Mouse (Mus musculus): ENCODE data around the gene Taok1.

The Taok1 gene

GRCm38 (mm10) chr11:77585201-77585600 is 22.4 kb downstream of the Taok1 start:
- DNase-seq (ENCODE audit: low read depth, low spot score): no peak

DNA sequence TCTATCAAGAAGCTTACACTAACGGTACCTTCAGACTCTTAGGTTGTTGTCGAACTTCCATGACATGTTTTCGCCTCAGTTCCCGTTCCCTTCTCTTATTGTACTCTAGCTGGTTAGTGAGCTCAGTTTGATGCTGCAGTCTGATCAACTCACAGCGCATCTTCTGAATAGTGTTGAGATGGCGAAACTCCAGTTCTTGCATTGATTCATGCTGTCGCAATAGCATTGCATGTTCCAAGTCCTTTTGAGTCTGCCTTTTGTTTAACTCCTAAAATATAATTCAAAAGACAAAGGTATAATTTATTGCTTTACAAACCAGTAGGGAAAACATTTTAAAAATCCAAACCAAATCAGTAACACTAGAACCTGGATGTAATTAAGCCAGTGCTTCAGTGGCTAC is 62.4 kb downstream of the Taok1 start:
- DNase-seq (ENCODE audit: low read depth, low spot score): no peak

DNA sequence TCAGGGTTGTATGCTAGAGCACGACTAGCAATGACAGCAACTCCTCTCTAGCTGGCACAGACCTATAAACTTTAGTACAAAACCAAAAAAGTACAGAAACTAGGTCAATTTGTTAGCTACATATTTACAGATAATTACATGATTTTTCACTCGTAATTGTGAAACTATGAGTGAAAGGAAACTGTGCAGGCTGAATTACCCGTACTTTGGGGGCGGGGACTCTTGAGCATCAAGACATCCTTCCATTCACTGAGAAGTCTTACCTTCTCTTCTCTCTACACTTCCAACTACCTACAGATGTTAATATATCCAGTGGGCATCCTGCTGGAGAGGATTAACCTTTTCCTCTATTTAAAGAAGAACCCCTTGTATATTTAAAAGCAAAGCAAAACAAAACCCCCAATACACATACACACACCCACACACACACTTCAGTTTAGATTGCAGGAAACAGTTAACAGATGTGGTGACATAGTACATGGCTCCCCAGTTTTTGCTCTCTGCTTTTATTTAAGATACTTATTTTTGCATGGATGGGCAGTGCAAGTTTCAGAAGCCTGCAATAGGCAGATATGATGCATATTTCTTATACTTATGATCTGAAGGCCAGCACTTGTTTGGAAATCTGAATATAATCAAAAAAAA is 75.3 kb downstream of the Taok1 start:
- no peak for DNase-seq (ENCODE audit: low read depth, low spot score)

GRCm38 (mm10) chr11:77530862-77531261 is 76.8 kb downstream of the Taok1 start:
- DNase-seq (ENCODE audit: low read depth, low spot score): no peak

- no peak for DNase-seq (ENCODE audit: low read depth, low spot score)
Measured at GRCm38 (mm10) chr11:77529644-77530043, 78.0 kb downstream of the Taok1 start.

DNA sequence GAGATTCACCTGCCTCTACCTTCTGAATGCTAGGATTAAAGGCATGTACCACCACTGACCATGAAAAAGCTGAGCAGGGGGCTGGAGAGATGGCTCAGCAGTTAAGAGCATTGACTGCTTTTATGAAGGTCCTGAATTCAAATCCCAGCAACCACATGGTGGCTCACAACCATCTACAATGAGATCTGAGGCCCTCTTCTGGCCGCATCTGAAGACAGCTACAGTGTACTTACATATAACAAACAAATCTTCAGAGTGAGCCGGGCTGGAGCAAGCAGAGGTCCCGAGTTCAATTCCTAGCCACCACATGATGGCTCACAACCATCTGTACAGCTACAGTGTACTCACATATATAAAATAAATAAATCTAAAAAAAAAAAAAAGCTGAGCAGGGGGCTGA is 79.2 kb downstream of the Taok1 start:
- DNase-seq (ENCODE audit: low read depth, low spot score): peak; percentile 36

DNA sequence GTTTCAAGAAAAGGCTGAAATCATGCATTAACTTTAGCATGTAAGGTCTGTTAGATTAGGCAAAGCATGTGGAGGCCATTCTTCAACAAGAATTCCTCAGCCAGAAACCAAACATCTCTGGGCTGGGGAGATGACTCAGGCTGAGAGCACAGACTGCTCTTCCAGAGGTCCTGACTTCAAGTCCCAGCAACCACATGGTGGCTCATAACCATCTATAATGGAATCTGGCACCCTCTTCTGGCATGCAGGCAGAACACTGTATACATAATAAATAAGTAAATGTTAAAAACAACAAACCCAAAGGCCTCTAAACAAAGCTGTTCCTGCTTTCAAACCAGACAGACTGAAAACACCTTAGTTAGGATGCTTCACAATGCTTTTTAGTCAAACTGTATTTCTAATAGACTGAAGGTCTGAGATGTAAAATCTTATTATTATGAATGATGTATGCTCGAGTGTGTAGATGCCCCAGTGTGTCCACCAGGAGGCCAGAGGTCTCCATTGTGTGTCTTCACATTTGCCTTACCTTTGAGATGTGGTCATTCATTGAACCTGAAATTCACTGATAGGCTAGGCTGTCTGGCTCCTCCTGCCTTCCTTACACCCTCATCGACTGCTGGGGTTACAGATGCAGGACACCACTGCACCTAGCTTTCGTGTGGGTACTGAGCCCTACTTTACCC is 81.7 kb downstream of the Taok1 start:
- no peak for DNase-seq (ENCODE audit: low read depth, low spot score)

GRCm38 (mm10) chr11:77520601-77521529 is 86.8 kb downstream of the Taok1 start:
- DNase-seq (ENCODE audit: low read depth, low spot score): no peak

DNA sequence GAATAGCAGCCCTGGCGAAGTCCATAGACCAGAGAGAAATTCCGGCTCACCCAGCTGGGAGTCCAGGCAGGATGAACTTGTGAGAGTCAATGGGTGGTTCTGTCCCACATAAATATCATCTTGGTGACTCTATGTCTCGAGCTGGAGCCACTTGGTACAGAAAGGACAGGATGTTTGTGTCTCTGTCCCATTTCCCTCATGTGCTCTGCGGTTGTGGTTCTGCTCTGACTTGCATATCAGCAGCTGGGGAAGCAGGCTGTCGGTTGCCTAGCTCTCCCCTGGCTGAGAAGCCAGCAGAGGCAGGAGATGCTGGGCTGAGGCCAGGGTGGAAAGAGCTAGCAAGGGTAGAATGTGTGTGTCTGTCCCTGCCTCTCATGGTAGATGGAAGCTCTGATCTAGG is 88.6 kb downstream of the Taok1 start, which contains the start of gene Gm10392:
Gene Gm10392, minus strand, starts transcription at position 156 of the 400 bp plus-strand sequence.
- DNase-seq (ENCODE audit: low read depth, low spot score): no peak

DNA sequence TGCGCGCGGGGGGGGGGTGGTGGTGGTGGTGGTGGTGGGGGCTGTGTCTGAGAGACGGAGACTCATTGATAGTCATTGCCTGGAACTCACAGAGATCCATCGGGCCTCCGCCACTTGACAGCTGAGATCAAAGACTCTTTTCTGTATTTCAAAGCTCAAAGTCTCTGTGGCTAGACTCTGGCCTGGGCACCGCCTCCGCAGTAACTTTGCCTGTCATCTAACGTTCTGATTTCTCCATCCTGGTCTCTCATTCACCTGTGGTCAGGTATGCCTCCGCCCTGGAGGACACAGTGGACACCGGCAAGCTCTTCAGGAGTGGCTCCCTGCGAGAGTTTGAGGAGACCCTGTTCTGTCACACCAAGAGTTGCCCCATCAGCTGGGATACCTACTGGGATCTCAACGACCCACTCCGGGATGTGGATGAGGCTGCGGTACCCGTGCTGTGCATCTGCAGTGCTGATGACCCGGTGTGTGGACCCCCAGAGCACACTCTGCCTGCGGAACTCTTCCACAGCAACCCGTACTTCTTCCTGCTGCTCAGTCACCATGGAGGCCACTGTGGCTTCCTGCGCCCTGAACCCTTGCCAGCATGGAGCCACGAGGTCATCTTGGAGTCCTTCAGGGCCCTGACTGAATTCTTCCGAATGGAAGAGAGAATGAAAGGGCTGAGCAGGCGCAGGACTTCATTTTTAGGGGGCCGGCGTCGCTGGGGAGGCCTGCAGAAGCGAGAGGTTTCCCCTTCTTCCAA is 89.4 kb downstream of the Taok1 start:
- no peak for DNase-seq (ENCODE audit: low read depth, low spot score)

- DNase-seq (ENCODE audit: low read depth, low spot score): no peak
Measured at GRCm38 (mm10) chr11:77516553-77517425, 90.8 kb downstream of the Taok1 start.

DNA sequence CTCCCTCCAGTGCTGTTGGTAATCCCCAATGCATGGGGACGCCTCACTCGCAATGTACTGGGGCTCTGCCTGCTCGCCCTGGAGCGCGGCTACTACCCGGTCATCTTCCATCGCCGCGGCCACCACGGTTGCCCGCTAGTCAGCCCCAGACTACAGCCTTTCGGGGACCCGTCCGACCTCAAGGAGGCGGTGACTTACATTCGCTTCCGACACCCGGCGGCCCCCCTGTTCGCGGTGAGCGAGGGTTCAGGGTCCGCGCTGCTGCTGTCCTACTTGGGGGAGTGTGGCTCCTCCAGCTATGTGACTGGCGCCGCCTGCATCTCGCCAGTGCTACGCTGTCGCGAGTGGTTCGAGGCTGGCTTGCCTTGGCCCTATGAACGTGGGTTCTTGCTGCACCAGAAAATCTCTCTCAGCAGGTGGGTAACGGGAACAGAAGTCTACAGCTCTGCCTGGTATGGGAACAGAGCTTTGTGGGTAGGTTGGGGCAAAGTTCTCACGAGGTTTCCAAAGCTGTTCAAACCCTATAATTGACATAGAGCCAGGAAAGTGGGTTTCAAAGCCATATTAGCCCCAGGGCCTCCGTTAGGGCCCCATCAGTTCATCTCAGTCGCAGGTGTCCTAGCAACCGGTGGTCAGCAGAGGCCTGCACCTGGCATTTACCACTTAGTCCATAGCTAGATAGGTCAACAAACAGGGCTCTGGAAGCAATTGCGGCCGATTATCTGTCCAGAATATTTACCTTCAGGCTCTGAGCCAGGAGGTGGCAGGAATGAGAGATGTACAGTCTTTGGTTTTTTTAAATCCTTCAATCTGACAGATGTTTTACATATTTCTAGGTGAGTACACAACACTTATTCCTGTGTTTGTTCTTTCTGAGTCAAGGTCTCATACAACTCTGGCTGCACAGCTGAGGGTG is 91.7 kb downstream of the Taok1 start, which contains the start of gene Trp53i13:
Gene Trp53i13, minus strand, starts transcription at position 344 of the 916 bp plus-strand sequence.
- peak; percentile 47 for DNase-seq (ENCODE audit: low read depth, low spot score)

DNA sequence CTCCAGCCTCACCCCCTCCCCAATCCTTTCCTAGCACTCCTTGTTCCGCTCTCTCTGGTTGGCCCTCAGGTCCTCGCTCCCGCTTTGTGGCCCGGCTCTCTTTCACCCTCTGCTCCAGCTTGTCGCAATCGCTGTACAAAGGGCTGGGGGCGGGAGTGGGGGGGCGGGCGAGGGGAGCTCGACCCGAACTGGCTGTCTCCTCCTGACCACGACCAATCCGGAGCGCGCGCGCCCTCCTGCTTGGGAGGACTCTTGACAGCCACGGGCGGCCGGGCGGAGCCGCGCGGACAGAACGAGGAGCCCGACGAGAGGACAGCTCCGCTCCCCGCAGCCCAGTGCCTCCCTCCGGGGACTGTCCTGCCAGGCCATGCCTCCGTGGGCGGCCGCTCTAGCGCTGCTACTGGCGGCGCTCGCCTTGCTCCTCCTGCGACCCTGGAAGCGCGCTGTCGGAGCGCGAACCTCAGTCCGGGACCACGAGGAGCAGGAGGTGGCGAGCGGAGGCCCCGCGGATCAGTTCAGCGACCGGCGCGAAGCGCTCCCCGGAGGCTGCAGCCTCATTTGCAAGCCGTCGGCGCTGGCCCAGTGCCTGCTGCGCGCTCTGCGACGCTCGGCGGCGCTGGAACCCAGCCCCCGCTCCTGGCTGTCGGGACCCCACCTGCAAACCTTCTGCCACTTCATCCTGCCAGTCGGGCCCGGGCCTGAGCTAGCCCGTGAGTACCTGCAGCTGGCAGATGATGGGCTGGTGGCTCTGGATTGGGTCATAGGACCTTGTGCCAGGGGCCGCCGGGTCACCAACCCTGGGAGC is 92.6 kb downstream of the Taok1 start, which contains the start of gene Abhd15:
Gene Abhd15, plus strand, starts transcription at position 290 of the 805 bp plus-strand sequence.
- peak; percentile 83 for DNase-seq (ENCODE audit: low read depth, low spot score)

DNA sequence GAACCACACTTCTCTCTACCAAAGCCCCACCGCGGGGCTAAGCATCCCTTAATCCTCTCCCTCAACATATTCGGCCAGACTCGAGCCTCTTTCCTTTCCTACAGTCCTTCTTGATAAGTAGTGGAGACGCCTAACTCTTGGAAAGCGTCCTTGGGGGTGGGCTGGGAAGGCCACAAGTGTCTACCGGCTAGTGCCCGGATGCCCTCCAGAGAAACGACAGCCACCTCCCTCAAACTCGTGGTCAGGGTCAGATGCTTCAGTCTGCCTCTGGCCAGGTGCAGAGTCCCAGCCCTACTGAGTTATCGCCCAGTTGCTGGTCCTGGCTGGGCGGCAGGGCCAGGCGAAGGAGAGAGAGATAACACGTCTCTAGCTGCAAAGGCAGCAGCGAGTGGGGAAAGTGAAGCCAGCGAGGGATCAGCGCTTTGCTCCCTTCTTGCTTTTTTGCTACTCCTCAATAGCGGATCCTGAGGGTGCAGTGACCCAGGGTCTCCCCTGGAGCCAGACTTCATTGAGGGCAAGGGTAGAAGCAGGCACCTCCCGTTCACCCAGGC is 93.3 kb downstream of the Taok1 start:
- no peak for DNase-seq (ENCODE audit: low read depth, low spot score)

GRCm38 (mm10) chr11:77513811-77514170 is 93.8 kb downstream of the Taok1 start:
- no peak for DNase-seq (ENCODE audit: low read depth, low spot score)

- peak; percentile 94 for DNase-seq (ENCODE audit: low read depth, low spot score)
Measured at GRCm38 (mm10) chr11:77512891-77513810, 94.5 kb downstream of the Taok1 start.

DNA sequence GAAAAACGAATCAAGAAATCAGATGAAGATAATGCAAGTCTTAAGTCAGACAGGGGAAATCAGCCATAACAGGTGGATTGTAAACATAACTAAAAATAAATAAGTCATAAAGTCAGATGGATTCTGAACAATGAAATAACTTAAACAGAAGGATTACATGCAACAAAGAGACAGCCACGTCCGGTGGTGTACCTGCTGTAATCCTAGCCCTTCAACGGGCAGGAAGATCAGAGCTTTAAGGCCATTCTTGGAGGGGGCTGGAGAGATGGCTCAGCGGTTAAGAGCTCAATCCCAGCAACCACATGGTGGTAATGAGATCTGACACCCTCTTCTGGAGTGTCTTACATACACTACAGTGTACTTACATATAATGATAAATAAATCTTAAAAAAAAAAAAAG is 96.3 kb downstream of the Taok1 start:
- no peak for DNase-seq (ENCODE audit: low read depth, low spot score)

All from ZHBTc4 (cell line).